Mouse (Mus musculus) hindbrain, postnatal 0 days (tissue): ENCODE data around the gene Tob1. TPM values are rescaled to one million over a fixed set of nuclear protein-coding genes. Genes with fewer than 3 reads are reported as not detected.
A peak's percentile ranks its signal among the peaks of the same experiment; 100 is the strongest.

Source experiments
- ATAC-seq: fragments of 200-750 bp; cut with Nextera tagmentation; 2 replicates; pipeline ENCODE4 v1.8.0; 2017; ENCODE audit warnings: mild to moderate bottlenecking, moderate TSS enrichment, moderate library complexity
- DNase-seq: peaks from one replicate; pipeline ENCODE4 v3.0.0-alpha.2; 2015; ENCODE audit warnings: low spot score
- H3K27ac ChIP-seq: fragments of 300-500 bp; sonication (generic); 2 replicates; pipeline ENCODE4 v1.5.1; 2014; ENCODE audit warnings: mild to moderate bottlenecking
- H3K27me3 ChIP-seq: fragments of 300-500 bp; sonication (generic); 2 replicates; pipeline ENCODE4 v1.6.1; 2014; ENCODE audit warnings: low read length, mixed read lengths; ENCODE audit not compliant: insufficient read depth
- H3K36me3 ChIP-seq: fragments of 300-500 bp; sonication (generic); 2 replicates; pipeline ENCODE4 v1.6.1; 2014; ENCODE audit warnings: low read length, mixed read lengths; ENCODE audit not compliant: insufficient read depth
- H3K4me1 ChIP-seq: fragments of 300-500 bp; sonication (generic); 2 replicates; pipeline ENCODE4 v1.6.1; 2014; ENCODE audit warnings: antibody characterized with exemption, low read length, mixed read lengths; ENCODE audit not compliant: insufficient read depth
- H3K4me2 ChIP-seq: fragments of 300-500 bp; sonication (generic); 2 replicates; pipeline ENCODE4 v1.6.1; 2014; ENCODE audit warnings: low read depth, mild to moderate bottlenecking, low read length, moderate library complexity, mixed read lengths
- H3K4me3 ChIP-seq: fragments of 300-500 bp; sonication (generic); 2 replicates; pipeline ENCODE4 v1.5.1; 2014; ENCODE audit warnings: low read length
- H3K9ac ChIP-seq: fragments of 300-500 bp; sonication (generic); replicated peaks from 2 replicates; pipeline ENCODE4 v1.6.1; 2014; ENCODE audit warnings: mild to moderate bottlenecking, low read length, moderate library complexity, mixed read lengths
- H3K9me3 ChIP-seq: fragments of 300-500 bp; sonication (generic); 2 replicates; pipeline ENCODE4 v1.6.1; 2016; ENCODE audit warnings: low read length, mixed read lengths
- CTCF ChIP-seq: IDR thresholded peaks from 2 replicates; pipeline ENCODE4 v1.5.1; 2016; ENCODE audit warnings: antibody characterized with exemption, control low read depth, low read depth
- WGBS: fragments of 180-500 bp; shearing (Covaris S2); extraction: QIAGEN DNeasy Blood & Tissue Kit; methylation state at CpG from one replicate; pipeline ENCODE4 v1.1.7; 2014; 5-methylcytosine and 5-hydroxymethylcytosine counted together
- polyA plus RNA-seq: library from polyadenylated mRNA; unstranded; fragments of >200 nt; fragmentation: Nextera tagmentation; extraction: Ambion mirVana; gene quantifications from 2 replicates; pipeline ENCODE4 v1.2.1, GENCODE M21; 2015
- total RNA-seq: library from RNA; depleted of rRNA; stranded (reverse); fragments of >200 nt; gene quantifications from 2 replicates; pipeline ENCODE4 v1.2.3, GENCODE M21; 2014

Tob1 gene
- total and polyA plus RNA-seq, 2 experiments from 2014 or later: 20.1 to 33.9 TPM

GRCm38 (mm10) chr11:94244385-94244784 lies 33.1 kb downstream of the Tob1 start:
- H3K9ac ChIP-seq: no peak overlapping the region
- no peaks in the 10 kb centered on the region for H3K9me3 ChIP-seq
- H3K4me2 ChIP-seq: no peak overlapping the region
- 45% methylated on average over 9 of the region's 9 CpGs for WGBS
- no peaks in the 10 kb centered on the region for H3K27me3 ChIP-seq
- no peaks in the 10 kb centered on the region for H3K36me3 ChIP-seq
- no peak for ATAC-seq
- H3K4me3 ChIP-seq: no peak overlapping the region
- H3K4me1 ChIP-seq: peaks cover 21% of the 10 kb centered on the region
- no peak for TF ChIP-seq CTCF
- H3K27ac ChIP-seq: peak overlapping the region; percentile 23; the same call in 1 of the 2 replicates
- peak; percentile 27 for DNase-seq

DNA sequence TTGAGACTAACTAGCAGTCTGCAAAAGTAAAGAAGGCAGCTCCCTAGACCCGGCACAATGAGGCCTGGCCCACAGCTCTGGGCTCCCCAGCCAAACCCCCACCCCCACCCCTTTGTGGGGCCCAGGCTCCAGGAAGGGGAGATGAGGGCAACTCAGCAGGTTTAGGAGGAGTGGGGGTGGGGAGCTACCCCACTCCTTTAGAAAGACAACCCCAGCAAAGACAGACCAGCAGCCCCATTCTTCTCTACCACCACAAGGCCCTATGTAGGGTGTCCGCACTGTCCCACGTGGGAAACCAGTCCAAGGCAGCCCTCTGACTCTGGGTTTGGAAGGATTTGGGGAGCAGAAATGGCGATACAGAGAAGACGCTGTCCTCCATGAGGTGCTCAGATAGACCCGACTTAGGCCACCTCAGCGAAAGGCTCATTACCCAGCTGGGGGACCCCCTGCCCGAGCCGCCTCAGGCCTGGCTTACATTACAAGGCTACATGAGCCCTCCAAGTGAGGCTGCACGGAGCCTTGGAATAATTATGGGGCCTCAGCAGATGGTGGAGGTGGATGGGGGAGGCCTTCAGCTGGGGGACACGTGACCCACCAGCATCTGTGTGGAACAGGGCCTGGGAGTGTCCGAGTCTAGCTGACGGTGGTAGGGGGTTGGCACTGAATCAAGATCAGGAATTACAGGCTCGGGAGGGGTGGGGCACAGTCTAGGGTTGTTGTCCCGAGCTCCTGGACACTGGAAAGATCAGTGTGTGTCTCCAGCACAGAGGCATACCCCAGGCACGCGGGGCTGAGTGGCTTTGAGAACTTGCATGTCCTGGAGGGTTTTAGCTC lies 34.9 kb downstream of the Tob1 start, which contains the start of gene Wfikkn2:
Gene Wfikkn2, minus strand, starts transcription at position 51 of the 834 bp plus-strand sequence.
- H3K4me3 ChIP-seq: no peak within 1 kb of the TSS
- 35% methylated on average over 17 of the region's 17 CpGs for whole genome bisulfite sequencing
- H3K27me3 ChIP-seq: no peaks in the 10 kb centered on the region
- peak; percentile 82 for DNase-seq
- peak; percentile 86 for ATAC-seq
- H3K4me1 ChIP-seq: peaks cover 21% of the 10 kb centered on the region
- no peaks in the 10 kb centered on the region for H3K36me3 ChIP-seq
- TF ChIP-seq CTCF: no peak
- no peaks in the 10 kb centered on the region for H3K9me3 ChIP-seq
- H3K9ac ChIP-seq: no peak within 1 kb of the TSS
- peak within 1 kb of the TSS; percentile 67 for H3K27ac ChIP-seq
- no peak within 1 kb of the TSS for H3K4me2 ChIP-seq

DNA sequence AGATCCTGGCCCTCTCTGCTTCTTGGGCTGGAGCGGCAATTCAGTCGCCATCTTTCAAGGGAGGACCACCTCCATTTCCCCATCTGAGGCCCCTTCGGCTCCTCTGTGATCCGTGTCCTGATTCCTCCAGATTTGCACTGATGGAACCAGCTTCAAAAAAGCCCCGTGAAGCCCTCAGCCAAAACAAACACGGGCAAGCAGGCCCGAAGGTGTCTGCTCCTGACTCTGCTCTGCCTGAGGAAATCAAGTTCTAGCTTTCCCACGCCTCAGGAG lies 35.5 kb downstream of the Tob1 start:
- no peak for DNase-seq
- H3K9ac ChIP-seq: no peak overlapping the region

GRCm38 (mm10) chr11:94253156-94253555 lies 41.9 kb downstream of the Tob1 start:
- no peak overlapping the region for H3K9ac ChIP-seq
- no peak for TF ChIP-seq CTCF
- H3K27me3 ChIP-seq: no peaks in the 10 kb centered on the region
- 83% methylated on average over 9 of the region's 9 CpGs for WGBS
- no peak for DNase-seq
- no peaks in the 10 kb centered on the region for H3K9me3 ChIP-seq
- no peak for ATAC-seq
- no peaks in the 10 kb centered on the region for H3K4me1 ChIP-seq
- no peak overlapping the region for H3K4me3 ChIP-seq
- H3K27ac ChIP-seq: no peak overlapping the region
- H3K36me3 ChIP-seq: no peaks in the 10 kb centered on the region
- no peak overlapping the region for H3K4me2 ChIP-seq

More for the DNA sequence above, 35.5 kb downstream of the Tob1 start:
- no peak for ATAC-seq
- no peaks in the 10 kb centered on the region for H3K9me3 ChIP-seq
- H3K4me2 ChIP-seq: no peak overlapping the region
- no peak for TF ChIP-seq CTCF
- H3K4me1 ChIP-seq: peaks cover 21% of the 10 kb centered on the region
- WGBS: 57% methylated on average over 8 of the region's 8 CpGs
- no peaks in the 10 kb centered on the region for H3K27me3 ChIP-seq
- peak overlapping the region; percentile 67 for H3K27ac ChIP-seq
- H3K4me3 ChIP-seq: no peak overlapping the region
- H3K36me3 ChIP-seq: no peaks in the 10 kb centered on the region

DNA sequence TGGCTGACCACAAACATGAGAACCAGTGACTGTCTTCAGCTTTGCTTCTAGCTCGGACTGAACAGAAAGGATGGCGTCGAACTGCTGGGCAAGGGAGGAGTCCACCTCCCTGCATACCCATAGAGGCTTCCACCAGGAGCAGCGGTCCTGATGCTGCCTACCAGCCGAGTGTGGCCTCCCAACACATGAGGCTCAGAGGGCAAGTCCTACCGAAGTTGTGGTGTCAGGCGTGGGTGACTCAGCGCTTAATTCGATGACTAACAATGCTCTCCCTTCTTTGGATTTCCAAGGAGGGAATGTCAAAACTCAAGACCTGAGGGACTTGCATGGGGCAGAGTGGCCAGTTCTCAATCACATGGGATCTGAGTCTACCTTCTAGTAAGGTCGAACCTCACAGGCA lies 42.4 kb downstream of the Tob1 start:
- Histone ChIP-seq H3K9ac (no peak overlapping the region), H3K27me3 (no peaks in the 10 kb centered on the region), H3K4me3 (no peak overlapping the region), H3K4me2 (no peak overlapping the region), H3K4me1 (no peaks in the 10 kb centered on the region), H3K9me3 (no peaks in the 10 kb centered on the region), H3K27ac (no peak overlapping the region), H3K36me3 (no peaks in the 10 kb centered on the region)
- ATAC-seq (no peak), DNase-seq (no peak)
- no peak for TF ChIP-seq CTCF
- WGBS: 89% methylated on average over 10 of the region's 10 CpGs

GRCm38 (mm10) chr11:94255733-94256132 lies 44.5 kb downstream of the Tob1 start:
- no peak overlapping the region for H3K27ac ChIP-seq
- TF ChIP-seq CTCF: no peak
- H3K4me2 ChIP-seq: no peak overlapping the region
- no peaks in the 10 kb centered on the region for H3K27me3 ChIP-seq
- no peak overlapping the region for H3K4me3 ChIP-seq
- no peak for DNase-seq
- H3K9me3 ChIP-seq: no peaks in the 10 kb centered on the region
- H3K36me3 ChIP-seq: no peaks in the 10 kb centered on the region
- H3K9ac ChIP-seq: no peak overlapping the region
- no peaks in the 10 kb centered on the region for H3K4me1 ChIP-seq
- ATAC-seq: no peak
- 49% methylated on average over 5 of the region's 5 CpGs for WGBS

- Histone ChIP-seq H3K27me3 (no peaks in the 10 kb centered on the region), H3K9ac (no peak overlapping the region), H3K4me2 (no peak overlapping the region), H3K27ac (no peak overlapping the region), H3K4me3 (no peak overlapping the region), H3K4me1 (no peaks in the 10 kb centered on the region), H3K36me3 (no peaks in the 10 kb centered on the region), H3K9me3 (no peaks in the 10 kb centered on the region)
- no peak for TF ChIP-seq CTCF
- DNase-seq (peak; percentile 48), ATAC-seq (no peak)
- WGBS: 38% methylated on average over 14 of the region's 14 CpGs
Measured at GRCm38 (mm10) chr11:94257987-94258386, 46.7 kb downstream of the Tob1 start.
